Mouse (Mus musculus): ENCODE measurements at regions not wholly inside any gene's neighbourhood (a gene's known extent, or its start where the extent isn't known, plus 50 kb on each side); places are given as distances from the start of the nearest gene placed in this dataset.

- no peak for DNase-seq
Observed at GRCm38 (mm10) chr1:18384079-18384478, 119.1 kb upstream of the Defb41 start.

GRCm38 (mm10) chr1:18359951-18360731 is 95.2 kb upstream of the Defb41 start:
- DNase-seq = no peak

DNA sequence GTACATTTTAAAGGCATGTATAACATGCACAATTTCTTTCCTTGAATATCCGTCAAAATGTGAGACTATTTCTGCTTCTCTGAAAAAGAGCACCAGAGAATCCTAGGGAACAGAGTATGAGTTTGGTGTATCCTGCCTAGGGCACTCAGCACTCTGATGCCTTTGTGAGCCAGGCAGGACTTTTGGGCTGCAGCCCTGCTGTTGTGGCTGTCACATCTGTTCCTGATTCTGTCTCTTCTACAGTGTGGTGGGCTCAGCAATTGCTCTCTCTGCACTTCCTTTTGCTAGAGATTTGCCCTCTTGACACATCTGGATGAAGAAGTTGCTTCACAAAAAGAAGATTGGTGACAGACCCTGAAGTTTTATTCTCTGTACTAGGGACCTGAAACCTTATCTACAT is 73.9 kb upstream of the Defb41 start:
- DNase-seq = no peak

All from cerebellum, adult 8-10 months (tissue).